Mouse (Mus musculus) liver, adult 2 months (tissue): ENCODE measurements at regions not wholly inside any gene's neighbourhood (a gene's known extent, or its start where the extent isn't known, plus 50 kb on each side); places are given as distances from the start of the nearest gene placed in this dataset.

Experiments used
- CTCF ChIP-seq: fragments of 200-500 bp; IDR thresholded peaks from 2 replicates; pipeline ENCODE4 v1.5.1; 2011; ENCODE audit warnings: low read depth, low read length, control low read depth
- POLR2A ChIP-seq: fragments of 200-500 bp; IDR thresholded peaks from 2 replicates; pipeline ENCODE4 v1.6.1; 2011; ENCODE audit warnings: low read length, control low read depth; ENCODE audit not compliant: insufficient read depth; ENCODE audit errors: extremely low read depth

GRCm38 (mm10) chr8:92014704-92015103 is 212.8 kb upstream of the Irx3 start:
- no peak for TF ChIP-seq CTCF
- no peak for TF ChIP-seq POLR2A
